Mouse (Mus musculus) cerebellum, adult 18-20 months (tissue): Measurements from ENCODE around the gene P2ry10.
"Not testable (repeated sequence)": the region's sequence is repeated elsewhere in the genome, so short reads cannot be mapped to it uniquely, and the experiment has no call there.

Experiments
- DNase-seq, 2 experiments: peaks; one replicate each; pipeline ENCODE4 v3.0.0; 2021

Gene P2ry10

GRCm38 (mm10) chrX:107088177-107088576, at the start of gene P2ry10:
Gene P2ry10, plus strand, starts transcription at chrX:107088492.
- no peak for DNase-seq

GRCm38 (mm10) chrX:107039146-107039545, 49.1 kb upstream of the P2ry10 start:
- no peak for DNase-seq

DNA sequence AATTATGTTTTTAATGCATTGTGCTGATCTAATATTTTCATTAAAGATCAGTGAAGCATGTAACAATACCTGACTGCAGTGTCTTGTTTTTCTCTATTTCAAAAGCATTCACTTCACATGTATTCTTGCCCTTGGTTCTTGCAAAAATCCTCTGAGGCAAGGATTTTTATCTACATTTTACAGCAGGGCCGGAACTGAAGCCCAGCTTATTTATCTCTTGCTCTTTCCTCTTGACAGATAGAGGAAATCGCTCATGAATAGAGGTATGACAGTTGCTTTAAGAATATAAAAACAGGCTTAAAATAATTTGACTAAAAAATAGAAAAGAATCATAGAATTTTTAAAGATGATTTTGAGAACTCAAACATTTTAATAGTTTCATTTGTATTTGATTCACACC, 48.7 kb upstream of the P2ry10 start:
- DNase-seq, result no peak

DNA sequence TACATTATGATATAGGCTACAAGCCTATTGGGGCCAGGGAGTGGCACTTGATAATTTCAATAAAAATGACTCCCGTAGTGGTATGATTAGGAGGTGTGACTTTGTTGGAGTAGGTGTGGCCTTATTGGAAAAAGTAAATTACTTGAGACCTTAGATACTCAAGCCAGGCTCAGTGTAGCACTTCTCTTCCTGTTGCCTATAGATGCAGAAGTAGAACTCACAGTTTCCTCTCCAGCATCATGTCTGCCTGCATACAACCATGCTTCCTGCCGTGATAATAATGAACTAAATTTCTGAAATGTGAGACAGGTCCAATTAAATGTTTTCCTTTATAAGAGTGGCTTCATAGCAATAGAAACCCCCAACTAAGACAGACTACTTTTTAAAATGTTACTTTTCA, 45.9 kb upstream of the P2ry10 start:
- no peak for DNase-seq

DNA sequence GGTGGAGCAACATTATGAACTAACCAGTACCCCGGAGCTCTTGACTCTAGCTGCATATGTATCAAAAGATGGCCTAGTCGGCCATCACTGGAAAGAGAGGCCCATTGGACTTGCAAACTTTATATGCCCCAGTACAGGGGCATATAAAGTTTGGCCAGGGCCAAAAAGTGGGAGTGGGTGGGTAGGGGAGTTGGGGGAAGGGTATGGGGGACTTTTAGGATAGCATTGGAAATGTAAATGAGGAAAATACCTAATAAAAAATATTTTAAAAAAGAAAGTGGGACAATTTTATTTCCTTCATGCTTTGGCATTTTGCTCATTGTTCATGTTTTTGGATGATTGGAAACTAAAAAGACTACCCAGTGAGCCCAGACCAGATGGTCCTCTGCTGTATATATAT, 4.9 kb upstream of the P2ry10 start:
- DNase-seq, result not testable (repeated sequence)

DNA sequence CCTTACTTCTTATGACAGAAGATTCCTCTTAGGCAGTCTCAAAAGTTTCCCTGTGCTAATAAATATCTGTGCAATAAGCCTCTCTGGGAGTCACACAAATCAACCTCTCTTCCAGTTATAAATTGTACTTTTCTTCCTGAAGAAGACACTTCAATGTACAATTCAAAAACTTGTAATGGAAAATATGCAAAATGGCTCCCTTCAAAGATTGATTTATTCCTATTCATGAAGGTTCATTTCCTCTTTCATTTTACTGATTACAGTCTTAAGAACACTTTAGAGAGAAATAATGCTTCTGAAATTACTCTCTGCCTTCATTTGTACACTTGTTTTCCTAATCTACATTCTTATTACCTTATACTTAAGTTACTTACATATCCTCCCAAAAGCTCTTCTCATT, 4.0 kb upstream of the P2ry10 start:
- DNase-seq, result no peak

DNA sequence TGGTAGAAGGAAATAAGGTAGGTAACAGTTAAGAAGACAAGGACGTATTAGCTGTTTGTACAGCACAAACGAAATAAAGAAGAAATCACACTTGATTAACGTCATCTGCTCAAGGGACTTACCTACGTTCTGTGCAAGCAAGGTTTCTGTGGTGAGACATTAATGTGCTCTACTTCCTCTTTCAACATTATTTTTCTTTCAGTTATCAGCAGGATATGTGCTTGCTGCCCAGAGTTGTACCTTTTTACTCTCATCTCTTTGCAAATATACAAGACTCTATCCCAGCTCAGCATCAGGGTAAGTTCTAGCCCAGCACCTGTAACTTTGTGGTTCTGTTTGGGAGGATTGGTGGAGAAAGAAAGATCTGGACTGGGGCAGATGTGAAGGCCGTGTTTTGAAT, 839 bp downstream of the P2ry10 start:
- no peak for DNase-seq

GRCm38 (mm10) chrX:107089930-107090329, 1.6 kb downstream of the P2ry10 start:
- DNase-seq, result no peak

GRCm38 (mm10) chrX:107095633-107096032, 7.3 kb downstream of the P2ry10 start:
- no peak for DNase-seq

GRCm38 (mm10) chrX:107116333-107116732, 28.0 kb downstream of the P2ry10 start:
- DNase-seq, result no peak

GRCm38 (mm10) chrX:107116987-107117386, 28.7 kb downstream of the P2ry10 start:
- no peak for DNase-seq

GRCm38 (mm10) chrX:107143184-107143583, 54.9 kb downstream of the P2ry10 start:
- DNase-seq, result no peak

DNA sequence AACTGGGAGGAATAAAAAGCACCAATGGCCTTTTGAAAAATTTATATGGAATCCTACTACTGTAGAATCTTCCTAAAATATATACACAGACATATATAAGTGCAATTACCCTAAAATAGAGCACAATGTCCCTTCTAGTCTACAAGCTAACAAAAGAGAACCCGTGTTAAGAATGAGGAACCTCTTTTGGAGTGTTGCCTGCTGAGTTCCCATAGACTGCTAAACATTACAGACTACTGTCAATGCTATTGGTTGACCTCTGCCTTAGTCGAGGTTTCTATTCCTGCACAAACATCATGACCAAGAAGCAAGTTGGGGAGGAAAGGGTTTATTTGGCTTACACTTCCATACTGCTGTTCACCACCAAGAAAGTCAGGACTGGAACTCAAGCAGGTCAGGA, 55.6 kb downstream of the P2ry10 start:
- DNase-seq, result no peak

- DNase-seq, result no peak
Measured at GRCm38 (mm10) chrX:107148681-107149080, 60.4 kb downstream of the P2ry10 start, which contains the start of gene P2ry10b. Gene P2ry10b, plus strand, starts transcription at chrX:107148927.

- no peak for DNase-seq
Measured at GRCm38 (mm10) chrX:107149391-107149993, 61.2 kb downstream of the P2ry10 start.

DNA sequence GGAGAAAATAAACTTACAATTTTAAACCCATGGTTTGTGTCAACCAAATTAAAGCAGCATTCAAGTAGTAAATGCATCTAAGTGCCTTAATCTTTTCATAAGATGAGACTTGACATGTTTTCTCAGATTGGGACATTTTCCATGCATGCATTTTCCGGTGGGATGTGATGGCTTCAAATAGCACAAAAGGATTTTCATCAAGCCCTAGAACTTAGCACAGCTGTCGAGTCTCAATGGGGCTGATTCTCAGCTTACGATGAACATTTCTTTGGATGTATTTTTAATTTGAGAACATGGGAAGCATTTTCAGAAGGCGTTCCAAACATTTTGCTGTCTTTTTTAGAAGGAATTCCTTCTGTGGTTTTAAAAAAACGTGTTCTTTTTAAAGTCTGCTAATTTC, 61.7 kb downstream of the P2ry10 start:
- DNase-seq, result no peak

DNA sequence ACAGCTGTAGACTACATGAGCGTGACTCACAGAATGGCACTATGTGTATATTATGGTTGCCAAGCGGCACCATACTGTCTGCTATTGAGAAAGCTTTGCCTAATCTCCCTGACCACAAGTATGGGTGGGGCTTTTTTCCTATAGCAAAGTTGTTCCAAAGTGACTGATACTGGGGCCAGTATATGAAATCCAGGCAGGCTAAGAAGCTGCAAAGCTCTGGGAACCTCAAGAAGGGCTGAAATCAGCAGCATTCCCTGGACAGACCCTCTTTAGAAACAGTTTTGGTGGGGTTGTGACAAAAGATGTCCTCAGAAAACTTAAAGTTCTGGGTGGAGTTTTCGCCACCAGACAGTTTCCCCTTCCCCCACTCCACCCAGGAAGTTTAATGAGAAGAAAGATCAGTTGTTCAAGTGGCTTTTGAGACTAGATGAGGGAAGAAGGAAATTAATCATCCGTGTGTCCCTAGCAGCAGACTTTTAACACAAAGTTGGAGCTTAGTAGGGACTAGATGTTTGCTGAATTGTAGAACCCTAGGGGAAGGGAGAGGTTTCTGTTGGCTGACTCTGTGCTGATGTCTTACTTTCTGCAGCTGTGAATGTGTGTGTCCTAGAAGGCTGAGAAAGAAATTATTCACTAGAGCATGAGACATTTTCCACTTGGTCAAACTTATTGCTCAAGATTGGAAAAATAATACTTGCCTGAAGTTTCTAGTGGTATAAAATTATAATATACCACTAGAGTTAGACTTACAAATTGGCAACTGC, 62.6 kb downstream of the P2ry10 start:
- no peak for DNase-seq
